Mouse (Mus musculus): ENCODE measurements around the gene Psma1. TPM values are rescaled to one million over a fixed set of nuclear protein-coding genes. Genes with fewer than 3 reads are reported as not detected.

Psma1 gene
- total and polyA plus RNA-seq, 2 experiments from 2014 or later, result 144 to 342 TPM

GRCm38 (mm10) chr7:114281671-114282070, 5.8 kb upstream of the Psma1 start:
- H3K4me2 ChIP-seq (ENCODE audit: low read depth, low read length), result no peak overlapping the region
- DNase-seq (ENCODE audit: low spot score) (peak; percentile 75), ATAC-seq (peak; percentile 64; the same call in 1 of the 2 replicates)
- no peaks in the 10 kb centered on the region for H3K4me1 ChIP-seq (ENCODE audit: insufficient read depth, low read length)
- no peak overlapping the region for H3K4me3 ChIP-seq (ENCODE audit: low read length)
- no peaks in the 10 kb centered on the region for H3K9me3 ChIP-seq (ENCODE audit: low read length)
- H3K36me3 ChIP-seq (ENCODE audit: insufficient read depth, low read length), result no peaks in the 10 kb centered on the region
- WGBS, result 51% methylated on average over 3 of the region's 3 CpGs
- peak; percentile 75 for TF ChIP-seq CTCF (IDR thresholded peaks at IDR 0.05; ENCODE audit: low read depth)
- no peaks in the 10 kb centered on the region for H3K27me3 ChIP-seq (ENCODE audit: insufficient read depth, low read length)
- no peak overlapping the region for H3K27ac ChIP-seq
- no peak overlapping the region for H3K9ac ChIP-seq (replicated peaks; ENCODE audit: low read length)

- ATAC-seq, result no peak
- WGBS, result 1% methylated on average over 24 of the region's 24 CpGs
Measured at GRCm38 (mm10) chr7:114275372-114276004, 430 bp downstream of the Psma1 start.

GRCm38 (mm10) chr7:114268446-114268845, 7.5 kb downstream of the Psma1 start:
- no peaks in the 10 kb centered on the region for H3K27me3 ChIP-seq (ENCODE audit: insufficient read depth, low read length)
- no peaks in the 10 kb centered on the region for H3K9me3 ChIP-seq (ENCODE audit: low read length)
- H3K9ac ChIP-seq (replicated peaks; ENCODE audit: low read length), result no peak overlapping the region
- DNase-seq (ENCODE audit: low spot score), result no peak
- no peak overlapping the region for H3K4me2 ChIP-seq (ENCODE audit: low read depth, low read length)
- no peak overlapping the region for H3K4me3 ChIP-seq (ENCODE audit: low read length)
- ATAC-seq, result no peak
- no peaks in the 10 kb centered on the region for H3K4me1 ChIP-seq (ENCODE audit: insufficient read depth, low read length)
- 96% methylated on average over 5 of the region's 5 CpGs for WGBS
- peaks cover 58% of the 10 kb centered on the region for H3K36me3 ChIP-seq (ENCODE audit: insufficient read depth, low read length)
- no peak overlapping the region for H3K27ac ChIP-seq
- no peak for TF ChIP-seq CTCF (IDR thresholded peaks at IDR 0.05; ENCODE audit: low read depth)

More at GRCm38 (mm10) chr7:114275372-114276004, 430 bp downstream of the Psma1 start:
- H3K9ac ChIP-seq (replicated peaks; ENCODE audit: low read length), result peak overlapping the region; percentile 60
- TF ChIP-seq CTCF (IDR thresholded peaks at IDR 0.05; ENCODE audit: low read depth), result no peak
- DNase-seq (ENCODE audit: low spot score), result no peak
- peaks cover 13% of the 10 kb centered on the region for H3K36me3 ChIP-seq (ENCODE audit: insufficient read depth, low read length)
- H3K27ac ChIP-seq, result peak overlapping the region; percentile 78
- H3K4me3 ChIP-seq (ENCODE audit: low read length), result peak overlapping the region; percentile 76
- H3K4me2 ChIP-seq (ENCODE audit: low read depth, low read length), result peak overlapping the region; percentile 74
- no peaks in the 10 kb centered on the region for H3K27me3 ChIP-seq (ENCODE audit: insufficient read depth, low read length)
- H3K4me1 ChIP-seq (ENCODE audit: insufficient read depth, low read length), result no peaks in the 10 kb centered on the region
- H3K9me3 ChIP-seq (ENCODE audit: low read length), result no peaks in the 10 kb centered on the region

- ATAC-seq (peak; percentile 98), DNase-seq (ENCODE audit: low spot score) (peak; percentile 94)
- Histone ChIP-seq H3K27ac (peak within 1 kb of the TSS; percentile 60), H3K36me3 (ENCODE audit: insufficient read depth, low read length) (peaks cover 4% of the 10 kb centered on the region), H3K9me3 (ENCODE audit: low read length) (no peaks in the 10 kb centered on the region), H3K4me2 (ENCODE audit: low read depth, low read length) (peak within 1 kb of the TSS; percentile 60), H3K27me3 (ENCODE audit: insufficient read depth, low read length) (no peaks in the 10 kb centered on the region), H3K4me3 (ENCODE audit: low read length) (peak within 1 kb of the TSS; percentile 95), H3K9ac (replicated peaks; ENCODE audit: low read length) (peak within 1 kb of the TSS; percentile 95), H3K4me1 (ENCODE audit: insufficient read depth, low read length) (no peaks in the 10 kb centered on the region)
- no peak for TF ChIP-seq CTCF (IDR thresholded peaks at IDR 0.05; ENCODE audit: low read depth)
- 2% methylated on average over 75 of the region's 75 CpGs for WGBS
Measured at GRCm38 (mm10) chr7:114253885-114254833, 21.8 kb downstream of the Psma1 start, which contains the start of gene Copb1. Gene Copb1, minus strand, starts transcription at chr7:114254711.

- no peak overlapping the region for H3K4me2 ChIP-seq (ENCODE audit: low read depth, low read length)
- H3K27me3 ChIP-seq (ENCODE audit: insufficient read depth, low read length), result no peaks in the 10 kb centered on the region
- WGBS, result 92% methylated on average over 3 of the region's 3 CpGs
- H3K36me3 ChIP-seq (ENCODE audit: insufficient read depth, low read length), result peaks cover 23% of the 10 kb centered on the region
- no peak overlapping the region for H3K27ac ChIP-seq
- no peaks in the 10 kb centered on the region for H3K9me3 ChIP-seq (ENCODE audit: low read length)
- peak; percentile 36; the same call in 1 of the 2 replicates for TF ChIP-seq CTCF (IDR thresholded peaks at IDR 0.05; ENCODE audit: low read depth)
- DNase-seq (ENCODE audit: low spot score) (peak; percentile 10), ATAC-seq (no peak)
- no peak overlapping the region for H3K9ac ChIP-seq (replicated peaks; ENCODE audit: low read length)
- no peaks in the 10 kb centered on the region for H3K4me1 ChIP-seq (ENCODE audit: insufficient read depth, low read length)
- no peak overlapping the region for H3K4me3 ChIP-seq (ENCODE audit: low read length)
Measured at GRCm38 (mm10) chr7:114251684-114252083, 24.2 kb downstream of the Psma1 start.

- Histone ChIP-seq H3K4me3 (ENCODE audit: low read length) (no peak overlapping the region), H3K27ac (no peak overlapping the region), H3K9ac (replicated peaks; ENCODE audit: low read length) (no peak overlapping the region), H3K9me3 (ENCODE audit: low read length) (no peaks in the 10 kb centered on the region), H3K36me3 (ENCODE audit: insufficient read depth, low read length) (peaks cover 48% of the 10 kb centered on the region), H3K4me1 (ENCODE audit: insufficient read depth, low read length) (no peaks in the 10 kb centered on the region), H3K4me2 (ENCODE audit: low read depth, low read length) (no peak overlapping the region), H3K27me3 (ENCODE audit: insufficient read depth, low read length) (no peaks in the 10 kb centered on the region)
- no peak for DNase-seq (ENCODE audit: low spot score)
- TF ChIP-seq CTCF (IDR thresholded peaks at IDR 0.05; ENCODE audit: low read depth), result no peak
- WGBS, result 86% methylated on average over 7 of the region's 7 CpGs
- no peak for ATAC-seq
Measured at GRCm38 (mm10) chr7:114233980-114234379, 41.9 kb downstream of the Psma1 start.
